9 mouse cellular contexts compared by ENCODE assay signal in genomic region chr6:29023206-29023967, GRCm38 (mm10). TPM values are rescaled to one million over a fixed set of nuclear protein-coding genes. Genes with fewer than 3 reads are reported as not detected.
DNase-seq lines count a peak whose midpoint lies in the region; ATAC-seq and TF ChIP-seq lines count a peak whose summit lies in the region.
"Had no signal": no experiment of that assay in that cellular context is flagged by ENCODE, and none has a peak within 500 bp of the region (broad histone marks: within the 10 kb centered on the region; RNA-seq: fewer than 3 reads in every experiment).

No protein-coding gene starts in this region.

- WGBS in heart, embryonic 15.5 days = 27% methylated on average over 18 of the region's 18 CpGs
- WGBS in lung, adult 2 months = 28% methylated on average over 18 of the region's 18 CpGs
- WGBS in neural tube, embryonic 15.5 days = 36% methylated on average over 18 of the region's 18 CpGs

- no peaks in the 10 kb centered on the region; the same call in 1 of the 2 replicates for H3K36me3 ChIP-seq in E14TG2a.4 (ENCODE audit: insufficient read depth, low read length)
- no peaks in the 10 kb centered on the region for H3K36me3 ChIP-seq in heart, embryonic 15.5 days
- no peaks in the 10 kb centered on the region for H3K36me3 ChIP-seq in neural tube, embryonic 15.5 days
- H3K36me3 ChIP-seq: heart, embryonic 13.5 days had no signal

- peak overlapping the region; percentile 61 for H3K4me3 ChIP-seq in E14TG2a.4 (replicated peaks; ENCODE audit: low read length)
- no peak overlapping the region for H3K4me3 ChIP-seq in heart, embryonic 15.5 days
- H3K4me3 ChIP-seq in lung, adult 2 months (replicated peaks; ENCODE audit: extremely low read depth, low read depth, low read length) = no peak overlapping the region
- no peak overlapping the region for H3K4me3 ChIP-seq in neural tube, embryonic 15.5 days (replicated peaks)
- H3K4me3 ChIP-seq: heart, embryonic 13.5 days had no signal

- ATAC-seq in heart, embryonic 15.5 days (replicated peaks; ENCODE audit: insufficient number of reproducible peaks, insufficient read depth, low FRiP score, low read depth) = 0 out of 2 replicates have a peak, but pooled peaks have one; percentile 18
- ATAC-seq in neural tube, embryonic 15.5 days (ENCODE audit: low FRiP score) = peak; percentile 55; the same call in 1 of the 2 replicates
- no peak for ATAC-seq in erythroblast, adult 5-6 weeks (replicated peaks; ENCODE audit: low FRiP score, poor library complexity, severe bottlenecking)

- peaks cover 99% of the 10 kb centered on the region for H3K4me1 ChIP-seq in E14TG2a.4 (replicated peaks; ENCODE audit: low read depth, low read length)
- peaks cover 3% of the 10 kb centered on the region; the same call in 1 of the 2 replicates for H3K4me1 ChIP-seq in heart, embryonic 15.5 days (replicated peaks)
- H3K4me1 ChIP-seq in lung, adult 2 months (ENCODE audit: control insufficient read depth, insufficient read depth, low read length) = no peaks in the 10 kb centered on the region
- peaks cover 9% of the 10 kb centered on the region for H3K4me1 ChIP-seq in neural tube, embryonic 15.5 days

- TF ChIP-seq POLR2A in lung, adult 2 months (IDR thresholded peaks at IDR 0.05; ENCODE audit: borderline replicate concordance, extremely low read depth, low read depth, low read length) = no peak

- peak; percentile 99 for TF ChIP-seq CTCF in E14TG2a.4 (conservative IDR thresholded peaks at IDR 0.05; ENCODE audit: low read length)
- peak; percentile 39; the same call in 1 of the 2 replicates for TF ChIP-seq CTCF in lung, adult 2 months (IDR thresholded peaks at IDR 0.05; ENCODE audit: insufficient read depth, low read length)

- no peak overlapping the region for H3K4me2 ChIP-seq in heart, embryonic 15.5 days
- peak overlapping the region; percentile 39 for H3K4me2 ChIP-seq in neural tube, embryonic 15.5 days

- no peak overlapping the region for H3K9ac ChIP-seq in heart, embryonic 15.5 days
- H3K9ac ChIP-seq in neural tube, embryonic 15.5 days (replicated peaks) = 0 out of 2 replicates have a peak overlapping the region, but pooled peaks have one; percentile 2

- no peak overlapping the region for H3K27ac ChIP-seq in heart, embryonic 15.5 days
- no peak overlapping the region for H3K27ac ChIP-seq in neural tube, embryonic 15.5 days (replicated peaks)
- H3K27ac ChIP-seq: heart, embryonic 13.5 days had no signal

- DNase-seq in adrenal gland, adult 2 months = peak; percentile 87
- DNase-seq in embryo, embryonic 10.5 days (ENCODE audit: low spot score) = peak; percentile 91
- DNase-seq in kidney, postnatal 14 days = peak; percentile 48
- peak; percentile 23 for DNase-seq in lung, adult 2 months

- peaks cover 9% of the 10 kb centered on the region for H3K9me3 ChIP-seq in E14TG2a.4 (ENCODE audit: low read length)
- H3K9me3 ChIP-seq in heart, embryonic 15.5 days (replicated peaks) = no peaks in the 10 kb centered on the region
- H3K9me3 ChIP-seq in neural tube, embryonic 15.5 days (replicated peaks) = no peaks in the 10 kb centered on the region
- H3K9me3 ChIP-seq: heart, embryonic 13.5 days had no signal

- H3K27me3 ChIP-seq in E14TG2a.4 (ENCODE audit: insufficient read depth, low read length) = no peaks in the 10 kb centered on the region
- H3K27me3 ChIP-seq in heart, embryonic 15.5 days = peaks cover 57% of the 10 kb centered on the region
- H3K27me3 ChIP-seq in neural tube, embryonic 15.5 days (replicated peaks) = peaks cover 15% of the 10 kb centered on the region

RNA-seq across cellular contexts. Expression of gene Lep, which starts 36.6 kb away (rescaled TPM):
- total RNA-seq in adrenal gland, adult 2 months (2021) = 10 to 100 TPM in 1 of 2 experiments, 1 to 10 TPM in 1; 3.5 to 17.4 TPM
- 7.7 and 11.9 TPM in 2 replicates for polyA plus RNA-seq in adrenal gland, adult 2 months (2012; rRNA removed)
- not detected in 2 replicates for polyA plus RNA-seq in heart, embryonic 15.5 days (2015; fragmentation: Nextera tagmentation; extraction: Ambion mirVana)
- polyA plus RNA-seq in lung, adult 2 months (2012; rRNA removed) = 1.6 and 2.5 TPM in 2 replicates
- not detected in 2 replicates for polyA plus RNA-seq in neural tube, embryonic 15.5 days (2015; fragmentation: Nextera tagmentation; extraction: Ambion mirVana)
- not detected in 2 replicates for total RNA-seq in erythroblast, adult 5-6 weeks (2015; ENCODE audit: low replicate concordance)
- not detected in 2 replicates for total RNA-seq in erythroblast, adult 5-6 weeks (2017; ENCODE audit: low replicate concordance)
- polyA plus RNA-seq: heart, embryonic 13.5 days had no signal

Comparison
In these comparisons a context has a peak if more than half of its experiments do, and no peak if none do; other contexts are left out.
1. DNase-seq: peak in every context shown above with its lines; median percentile 91 in embryo, embryonic 10.5 days; 87 in adrenal gland, adult 2 months; 48 in kidney, postnatal 14 days; 23 in lung, adult 2 months.